Mouse (Mus musculus): ENCODE measurements around the gene 2900092C05Rik.
A peak's percentile ranks its signal among the peaks of the same experiment; 100 is the strongest.

GRCm38 (mm10) chr7:12478158-12479008 lies 33.9 kb upstream of the 2900092C05Rik start, which contains the start of gene Zfp606:
- no peak for TF ChIP-seq CTCF (IDR thresholded peaks at IDR 0.05; ENCODE audit: extremely low read depth, insufficient read depth, insufficient read length, insufficient replicate concordance)
- TF ChIP-seq POLR2A (IDR thresholded peaks at IDR 0.05; ENCODE audit: low read depth, low read length): peak; percentile 28; the same call in 1 of the 2 replicates
